Mouse (Mus musculus) limb, embryonic 14.5 days (tissue): ENCODE measurements around the gene Cend1. TPM values are rescaled to one million over a fixed set of nuclear protein-coding genes. Genes with fewer than 3 reads are reported as not detected.

Source experiments
- ATAC-seq: fragments of 200-750 bp; cut with Nextera tagmentation; 2 replicates; pipeline ENCODE4 v1.8.0; 2017; ENCODE audit warnings: low read depth, moderate number of reproducible peaks, moderate TSS enrichment; ENCODE audit not compliant: low FRiP score
- DNase-seq: peaks from one replicate; pipeline ENCODE4 v3.0.0-alpha.2; 2015; ENCODE audit warnings: low spot score
- H3K27ac ChIP-seq: fragments of 300-500 bp; sonication (generic); replicated peaks from 2 replicates; pipeline ENCODE4 v1.5.1; 2014; ENCODE audit warnings: low read depth, mild to moderate bottlenecking, low read length, moderate library complexity, mixed read lengths
- H3K27me3 ChIP-seq: fragments of 300-500 bp; sonication (generic); 2 replicates; pipeline ENCODE4 v1.6.1; 2014; ENCODE audit warnings: low read length, mixed read lengths; ENCODE audit not compliant: control insufficient read depth, insufficient read depth
- H3K36me3 ChIP-seq: fragments of 300-500 bp; sonication (generic); 2 replicates; pipeline ENCODE4 v1.6.1; 2014; ENCODE audit warnings: mild to moderate bottlenecking, low read length, moderate library complexity, mixed read lengths; ENCODE audit not compliant: control insufficient read depth, insufficient read depth
- H3K4me1 ChIP-seq: fragments of 300-500 bp; sonication (generic); 2 replicates; pipeline ENCODE4 v1.6.1; 2014; ENCODE audit warnings: antibody characterized with exemption, low read length, mixed read lengths; ENCODE audit not compliant: control insufficient read depth, insufficient read depth
- H3K4me2 ChIP-seq: fragments of 300-500 bp; sonication (generic); replicated peaks from 2 replicates; pipeline ENCODE4 v1.6.1; 2014; ENCODE audit warnings: low read depth, mild to moderate bottlenecking, low read length, moderate library complexity; ENCODE audit not compliant: severe bottlenecking
- H3K4me3 ChIP-seq: fragments of 300-500 bp; sonication (generic); replicated peaks from 2 replicates; pipeline ENCODE4 v1.5.1; 2014; ENCODE audit warnings: low read length
- H3K9ac ChIP-seq: fragments of 300-500 bp; sonication (generic); 2 replicates; pipeline ENCODE4 v1.6.1; 2014; ENCODE audit warnings: mild to moderate bottlenecking, low read depth, low read length, moderate library complexity; ENCODE audit not compliant: severe bottlenecking
- H3K9me3 ChIP-seq: fragments of 300-500 bp; sonication (generic); 2 replicates; pipeline ENCODE4 v1.6.1; 2016; ENCODE audit warnings: low read length; ENCODE audit not compliant: control insufficient read depth
- POLR2A ChIP-seq: fragments of 200-500 bp; IDR thresholded peaks from 2 replicates; pipeline ENCODE4 v1.8.0; 2012; ENCODE audit warnings: inconsistent platforms, mild to moderate bottlenecking, moderate library complexity, borderline replicate concordance; ENCODE audit not compliant: insufficient read depth, insufficient read length; ENCODE audit errors: extremely low read depth
- WGBS: fragments of 180-500 bp; shearing (Covaris S2); extraction: QIAGEN DNeasy Blood & Tissue Kit; methylation state at CpG from one replicate; pipeline ENCODE4 v1.1.7; 2014; 5-methylcytosine and 5-hydroxymethylcytosine counted together
- polyA plus RNA-seq, 2 experiments: library from polyadenylated mRNA; depleted of rRNA in 1 of 2; stranded (reverse) in 1 of 2; unstranded in 1 of 2; fragments of >200 nt; fragmentation: Nextera tagmentation in 1 of 2; extraction: Ambion mirVana in 1 of 2; gene quantifications; 2 replicates each; pipeline versions ENCODE4 v1.2.1 to v1.2.3; 2012 to 2014

Gene Cend1
- polyA plus RNA-seq, 2 experiments: 0.66 to 1.8 TPM

GRCm38 (mm10) chr7:141438201-141438968 is 9.1 kb upstream of the Cend1 start:
- Histone ChIP-seq H3K4me2 (no peak overlapping the region), H3K27me3 (no peaks in the 10 kb centered on the region), H3K4me3 (no peak overlapping the region), H3K9ac (no peak overlapping the region), H3K27ac (no peak overlapping the region), H3K36me3 (peaks cover 28% of the 10 kb centered on the region), H3K4me1 (peaks cover 37% of the 10 kb centered on the region), H3K9me3 (no peaks in the 10 kb centered on the region)
- TF ChIP-seq POLR2A: no peak
- DNase-seq (no peak), ATAC-seq (no peak)
- WGBS: 86% methylated on average over 12 of the region's 12 CpGs

GRCm38 (mm10) chr7:141437178-141438120 is 8.2 kb upstream of the Cend1 start, which contains the start of gene Slc25a22:
TSS of gene Slc25a22 (minus strand) at chr7:141437892.
- WGBS: 5% methylated on average over 51 of the region's 53 CpGs
- H3K27ac ChIP-seq: 0 out of 2 replicates have a peak within 1 kb of the TSS, but pooled peaks have one; percentile 26
- ATAC-seq (peak; percentile 91), DNase-seq (peak; percentile 78)
- H3K4me1 ChIP-seq: peaks cover 28% of the 10 kb centered on the region
- H3K36me3 ChIP-seq: peaks cover 38% of the 10 kb centered on the region
- H3K9me3 ChIP-seq: no peaks in the 10 kb centered on the region
- peak within 1 kb of the TSS; percentile 71 for H3K9ac ChIP-seq
- peak within 1 kb of the TSS; percentile 91 for H3K4me2 ChIP-seq
- TF ChIP-seq POLR2A: peak; percentile 79; the same call in 1 of the 2 replicates
- no peaks in the 10 kb centered on the region for H3K27me3 ChIP-seq
- peak within 1 kb of the TSS; percentile 63 for H3K4me3 ChIP-seq

- H3K27me3 ChIP-seq: no peaks in the 10 kb centered on the region
- peak overlapping the region; percentile 63 for H3K4me3 ChIP-seq
- 71% methylated on average over 2 of the region's 2 CpGs for WGBS
- H3K9me3 ChIP-seq: no peaks in the 10 kb centered on the region
- DNase-seq: no peak
- no peak overlapping the region for H3K27ac ChIP-seq
- peak overlapping the region; percentile 91 for H3K4me2 ChIP-seq
- H3K9ac ChIP-seq: peak overlapping the region; percentile 71; the same call in 1 of the 2 replicates
- ATAC-seq: no peak
- no peak for TF ChIP-seq POLR2A
- peaks cover 26% of the 10 kb centered on the region for H3K4me1 ChIP-seq
- H3K36me3 ChIP-seq: peaks cover 40% of the 10 kb centered on the region
These were observed 7.2 kb upstream of the Cend1 start for GRCm38 (mm10) chr7:141436523-141436892.

- Histone ChIP-seq H3K4me1 (peaks cover 26% of the 10 kb centered on the region), H3K4me3 (no peak overlapping the region; the same call in 1 of the 2 replicates), H3K36me3 (peaks cover 40% of the 10 kb centered on the region), H3K9ac (no peak overlapping the region), H3K9me3 (no peaks in the 10 kb centered on the region), H3K27me3 (no peaks in the 10 kb centered on the region), H3K27ac (no peak overlapping the region), H3K4me2 (peak overlapping the region; percentile 83)
- WGBS: 88% methylated on average over 9 of the region's 9 CpGs
- no peak for DNase-seq
- TF ChIP-seq POLR2A: no peak
- no peak for ATAC-seq
These were observed 6.7 kb upstream of the Cend1 start for GRCm38 (mm10) chr7:141435856-141436522.
